Mouse (Mus musculus) testis, adult 2 months (tissue): ENCODE measurements at regions not wholly inside any gene's neighbourhood (a gene's known extent, or its start where the extent isn't known, plus 50 kb on each side); places are given as distances from the start of the nearest gene placed in this dataset.

ENCODE experiments used
- H3K27ac ChIP-seq: fragments of 200-500 bp; 2 replicates; pipeline ENCODE4 v1.5.1; 2012; ENCODE audit warnings: low read depth, low read length; ENCODE audit not compliant: control insufficient read depth, insufficient read depth
- H3K27me3 ChIP-seq: fragments of 200-500 bp; 2 replicates; pipeline ENCODE4 v1.6.1; 2012; ENCODE audit warnings: mild to moderate bottlenecking, low read length, moderate library complexity; ENCODE audit not compliant: control insufficient read depth, insufficient read depth
- H3K36me3 ChIP-seq: fragments of 200-500 bp; 2 replicates; pipeline ENCODE4 v1.6.1; 2012; ENCODE audit warnings: mild to moderate bottlenecking, low read length; ENCODE audit not compliant: control insufficient read depth, insufficient read depth
- H3K4me1 ChIP-seq: fragments of 200-500 bp; 2 replicates; pipeline ENCODE4 v1.6.1; 2012; ENCODE audit warnings: low read length; ENCODE audit not compliant: control insufficient read depth, insufficient read depth
- H3K4me3 ChIP-seq: fragments of 200-500 bp; 2 replicates; pipeline ENCODE4 v1.5.1; 2012; ENCODE audit warnings: low read depth, mild to moderate bottlenecking, low read length, moderate library complexity, mixed read lengths; ENCODE audit not compliant: control insufficient read depth
- CTCF ChIP-seq: fragments of 200-500 bp; IDR thresholded peaks from 2 replicates; pipeline ENCODE4 v1.5.1; 2012; ENCODE audit warnings: low read depth, mild to moderate bottlenecking, inconsistent platforms, low read length, moderate library complexity; ENCODE audit not compliant: control insufficient read depth, insufficient read depth, insufficient replicate concordance
- POLR2A ChIP-seq: fragments of 200-500 bp; IDR thresholded peaks from 2 replicates; pipeline ENCODE4 v1.6.1; 2012; ENCODE audit warnings: low read depth, mild to moderate bottlenecking, inconsistent platforms, low read length, moderate library complexity; ENCODE audit not compliant: control insufficient read depth

- no peak overlapping the region for H3K27ac ChIP-seq
- H3K4me3 ChIP-seq, result no peak overlapping the region
- H3K4me1 ChIP-seq, result no peaks in the 10 kb centered on the region
- TF ChIP-seq POLR2A (no peak), CTCF (no peak)
- no peaks in the 10 kb centered on the region for H3K36me3 ChIP-seq
- no peaks in the 10 kb centered on the region for H3K27me3 ChIP-seq
Measured at GRCm38 (mm10) chr12:26191268-26191981, 223.6 kb downstream of the Rnf144a start.

- Histone ChIP-seq H3K4me1 (no peaks in the 10 kb centered on the region), H3K27me3 (no peaks in the 10 kb centered on the region), H3K4me3 (no peak overlapping the region), H3K27ac (no peak overlapping the region), H3K36me3 (no peaks in the 10 kb centered on the region)
- TF ChIP-seq CTCF (no peak), POLR2A (no peak)
Measured at GRCm38 (mm10) chr12:26188996-26189395, 226.1 kb downstream of the Rnf144a start.

GRCm38 (mm10) chr12:26187091-26187862 is 227.8 kb downstream of the Rnf144a start:
- TF ChIP-seq POLR2A (no peak), CTCF (no peak)
- no peaks in the 10 kb centered on the region for H3K4me1 ChIP-seq

GRCm38 (mm10) chr12:26184701-26185460 is 230.2 kb downstream of the Rnf144a start:
- Histone ChIP-seq H3K27me3 (no peaks in the 10 kb centered on the region), H3K36me3 (no peaks in the 10 kb centered on the region), H3K27ac (no peak overlapping the region), H3K4me1 (no peaks in the 10 kb centered on the region), H3K4me3 (no peak overlapping the region)
- TF ChIP-seq POLR2A (no peak), CTCF (no peak)

More at GRCm38 (mm10) chr12:26187091-26187862, 227.8 kb downstream of the Rnf144a start:
- Histone ChIP-seq H3K36me3 (no peaks in the 10 kb centered on the region), H3K4me3 (no peak overlapping the region), H3K27me3 (no peaks in the 10 kb centered on the region), H3K27ac (no peak overlapping the region)

GRCm38 (mm10) chr12:26183021-26183420 is 232.0 kb downstream of the Rnf144a start:
- Histone ChIP-seq H3K27me3 (no peaks in the 10 kb centered on the region), H3K4me3 (no peak overlapping the region), H3K27ac (no peak overlapping the region), H3K36me3 (no peaks in the 10 kb centered on the region), H3K4me1 (no peaks in the 10 kb centered on the region)
- TF ChIP-seq POLR2A (no peak), CTCF (no peak)

- Histone ChIP-seq H3K4me3 (no peak overlapping the region), H3K27me3 (no peaks in the 10 kb centered on the region), H3K4me1 (no peaks in the 10 kb centered on the region), H3K27ac (no peak overlapping the region), H3K36me3 (no peaks in the 10 kb centered on the region)
- TF ChIP-seq POLR2A (no peak), CTCF (no peak)
Measured at GRCm38 (mm10) chr12:26180846-26181245, 234.2 kb downstream of the Rnf144a start.

- Histone ChIP-seq H3K4me3 (no peak overlapping the region), H3K27me3 (no peaks in the 10 kb centered on the region), H3K4me1 (no peaks in the 10 kb centered on the region), H3K36me3 (no peaks in the 10 kb centered on the region), H3K27ac (no peak overlapping the region)
- no peak for TF ChIP-seq CTCF
- TF ChIP-seq POLR2A, result no peak
Measured at GRCm38 (mm10) chr12:26176231-26176662, 238.8 kb downstream of the Rnf144a start.
